8 mouse cellular contexts compared by ENCODE assay signal in genomic region chr12:81402187-81402586, GRCm38 (mm10). TPM values are rescaled to one million over a fixed set of nuclear protein-coding genes. Genes with fewer than 3 reads are reported as not detected.
DNase-seq lines count a peak whose midpoint lies in the region; ATAC-seq and TF ChIP-seq lines count a peak whose summit lies in the region.

No protein-coding gene starts in this region.

- DNase-seq in urinary bladder, postnatal 14 days (ENCODE audit: low spot score): peak; percentile 62
- DNase-seq in urinary bladder, adult 2 months (ENCODE audit: low spot score): no peak
- DNase-seq in c-Kit-positive CD71-positive TER-119-positive erythroid progenitor cells, embryonic 14.5 days (ENCODE audit: low spot score): peak; percentile 10
- DNase-seq in forebrain, postnatal 0 days: peak; percentile 85
- DNase-seq in kidney, adult 9 months: peak; percentile 65
- DNase-seq in left cerebral cortex, postnatal 4 days: peak; percentile 68
- peak; percentile 39 for DNase-seq in naive thymus-derived CD4-positive, alpha-beta T cell, adult 2 months (ENCODE audit: low read depth)
- peak; percentile 12 for DNase-seq in yolk sac, embryonic 10.5 days (ENCODE audit: low spot score)

- TF ChIP-seq CTCF in forebrain, postnatal 0 days (IDR thresholded peaks at IDR 0.05; ENCODE audit: low read depth): peak; percentile 98

- intact Hi-C loops in left cerebral cortex, postnatal 4 days (cut with DNase I): loop anchor here (2.0 to 5.0 kb wide), 2 partner anchors 200 to 417 kb away; no protein-coding TSS in a partner anchor

- no peak overlapping the region for H3K9ac ChIP-seq in forebrain, postnatal 0 days

- no peaks in the 10 kb centered on the region; the same call in 1 of the 2 replicates for H3K36me3 ChIP-seq in forebrain, postnatal 0 days (ENCODE audit: insufficient read depth)

- no peaks in the 10 kb centered on the region for H3K9me3 ChIP-seq in forebrain, postnatal 0 days (ENCODE audit: low read length)

- H3K27ac ChIP-seq in forebrain, postnatal 0 days (ENCODE audit: low read depth, low read length): no peak overlapping the region

- no peaks in the 10 kb centered on the region for H3K4me1 ChIP-seq in forebrain, postnatal 0 days (ENCODE audit: insufficient read depth)

- H3K27me3 ChIP-seq in forebrain, postnatal 0 days (ENCODE audit: insufficient read depth, low read length): no peaks in the 10 kb centered on the region

- H3K4me2 ChIP-seq in forebrain, postnatal 0 days (ENCODE audit: low read depth): no peak overlapping the region

- WGBS in forebrain, postnatal 0 days: 15% methylated on average over 1 of the region's 1 CpGs

- no peak overlapping the region for H3K4me3 ChIP-seq in forebrain, postnatal 0 days (ENCODE audit: low read depth, low read length)

- ATAC-seq in forebrain, postnatal 0 days: peak; percentile 69

RNA-seq across cellular contexts. Expression of gene Adam4, which starts 19.6 kb away (rescaled TPM):
- polyA plus RNA-seq in urinary bladder, adult 2 months (2012; rRNA removed): 1.3 and 1.5 TPM in 2 replicates
- total RNA-seq in forebrain, postnatal 0 days (2014; rRNA removed): 1.2 and 1.5 TPM in 2 replicates
- 0.10 and 0.13 TPM in 2 replicates for polyA plus RNA-seq in forebrain, postnatal 0 days (2015; fragmentation: Nextera tagmentation; extraction: Ambion mirVana)
- 1 to 10 TPM; 2.4 to 3.1 TPM for total RNA-seq in left cerebral cortex, postnatal 4 days (2021)

RNA-seq across cellular contexts. Expression of gene Gm4787, which starts 22.9 kb away (rescaled TPM):
- 1.6 and 1.9 TPM in 2 replicates for polyA plus RNA-seq in urinary bladder, adult 2 months (2012; rRNA removed)
- 0.69 and 1.9 TPM in 2 replicates for total RNA-seq in forebrain, postnatal 0 days (2014; rRNA removed)
- 0.06 TPM in 1 of 2 replicates, not detected in the other for polyA plus RNA-seq in forebrain, postnatal 0 days (2015; fragmentation: Nextera tagmentation; extraction: Ambion mirVana)
- total RNA-seq in left cerebral cortex, postnatal 4 days (2021): 1 to 10 TPM; 1.9 to 2.2 TPM
